ENCODE assay signal across 23 mouse cellular contexts in genomic region chr4:119575459-119575858, GRCm38 (mm10). TPM values are rescaled to one million over a fixed set of nuclear protein-coding genes. Genes with fewer than 3 reads are reported as not detected.
DNase-seq lines count a peak whose midpoint lies in the region; ATAC-seq and TF ChIP-seq lines count a peak whose summit lies in the region.
"Had no signal": no experiment of that assay in that cellular context is flagged by ENCODE, and none has a peak within 500 bp of the region (broad histone marks: within the 10 kb centered on the region; RNA-seq: fewer than 3 reads in every experiment).

No protein-coding gene starts in this region.

- peaks cover 25% of the 10 kb centered on the region; the same call in 1 of the 2 replicates for H3K36me3 ChIP-seq in embryonic facial prominence, embryonic 14.5 days (ENCODE audit: control insufficient read depth, insufficient read depth, low read length)
- H3K36me3 ChIP-seq in embryonic facial prominence, embryonic 10.5 days (replicated peaks), result peaks cover 47% of the 10 kb centered on the region
- peaks cover 11% of the 10 kb centered on the region; the same call in 1 of the 2 replicates for H3K36me3 ChIP-seq in heart, embryonic 15.5 days
- peaks cover 19% of the 10 kb centered on the region; the same call in 1 of the 2 replicates for H3K36me3 ChIP-seq in limb, embryonic 14.5 days (ENCODE audit: control insufficient read depth, insufficient read depth, low read length)
- H3K36me3 ChIP-seq in limb, embryonic 10.5 days, result peaks cover 49% of the 10 kb centered on the region
- H3K36me3 ChIP-seq in kidney, embryonic 14.5 days (ENCODE audit: control insufficient read depth, insufficient read depth, low read length), result peaks cover 16% of the 10 kb centered on the region; the same call in 1 of the 2 replicates

- WGBS in embryonic facial prominence, embryonic 14.5 days, result 85% methylated on average over 3 of the region's 3 CpGs
- WGBS in embryonic facial prominence, embryonic 10.5 days, result 92% methylated on average over 3 of the region's 3 CpGs
- 74% methylated on average over 3 of the region's 3 CpGs for WGBS in heart, embryonic 15.5 days
- 87% methylated on average over 3 of the region's 3 CpGs for WGBS in limb, embryonic 14.5 days
- 94% methylated on average over 3 of the region's 3 CpGs for WGBS in limb, embryonic 10.5 days
- WGBS in kidney, embryonic 14.5 days, result 94% methylated on average over 3 of the region's 3 CpGs

- H3K27me3 ChIP-seq in embryonic facial prominence, embryonic 14.5 days (replicated peaks; ENCODE audit: control insufficient read depth, insufficient read depth, low read length), result no peaks in the 10 kb centered on the region
- H3K27me3 ChIP-seq in embryonic facial prominence, embryonic 10.5 days (replicated peaks; ENCODE audit: low read depth, poor library complexity, severe bottlenecking), result no peaks in the 10 kb centered on the region
- H3K27me3 ChIP-seq in heart, embryonic 15.5 days, result no peaks in the 10 kb centered on the region
- no peaks in the 10 kb centered on the region for H3K27me3 ChIP-seq in limb, embryonic 14.5 days (ENCODE audit: control insufficient read depth, insufficient read depth, low read length)
- H3K27me3 ChIP-seq in limb, embryonic 10.5 days (ENCODE audit: low read depth, poor library complexity, severe bottlenecking), result no peaks in the 10 kb centered on the region
- H3K27me3 ChIP-seq in kidney, embryonic 14.5 days (ENCODE audit: control insufficient read depth, insufficient read depth, low read length), result no peaks in the 10 kb centered on the region
- H3K27me3 ChIP-seq: forebrain, embryonic 12.5 days; heart, embryonic 12.5 days; intestine, embryonic 15.5 days; kidney, embryonic 15.5 days; Patski had no signal

- no peak overlapping the region for H3K4me3 ChIP-seq in embryonic facial prominence, embryonic 14.5 days (ENCODE audit: low read depth, low read length)
- no peak overlapping the region for H3K4me3 ChIP-seq in embryonic facial prominence, embryonic 10.5 days
- no peak overlapping the region for H3K4me3 ChIP-seq in heart, embryonic 15.5 days
- no peak overlapping the region for H3K4me3 ChIP-seq in limb, embryonic 14.5 days (replicated peaks; ENCODE audit: low read length)
- H3K4me3 ChIP-seq in limb, embryonic 10.5 days, result no peak overlapping the region
- H3K4me3 ChIP-seq in kidney, embryonic 14.5 days (ENCODE audit: low read length), result no peak overlapping the region
- H3K4me3 ChIP-seq: forebrain, embryonic 12.5 days; heart, embryonic 12.5 days; hindbrain, embryonic 10.5 days; intestine, embryonic 15.5 days; kidney, embryonic 15.5 days had no signal

- H3K9me3 ChIP-seq in embryonic facial prominence, embryonic 14.5 days (ENCODE audit: control insufficient read depth, low read length), result 0 out of 2 replicates have a peak, but pooled peaks cover 3% of the 10 kb centered on the region
- H3K9me3 ChIP-seq in embryonic facial prominence, embryonic 10.5 days, result 0 out of 2 replicates have a peak, but pooled peaks cover 3% of the 10 kb centered on the region
- no peaks in the 10 kb centered on the region for H3K9me3 ChIP-seq in heart, embryonic 15.5 days (replicated peaks)
- no peaks in the 10 kb centered on the region for H3K9me3 ChIP-seq in limb, embryonic 14.5 days (ENCODE audit: control insufficient read depth, low read length)
- H3K9me3 ChIP-seq in limb, embryonic 10.5 days (replicated peaks), result no peaks in the 10 kb centered on the region
- no peaks in the 10 kb centered on the region for H3K9me3 ChIP-seq in kidney, embryonic 14.5 days (ENCODE audit: control insufficient read depth, low read length)
- H3K9me3 ChIP-seq: forebrain, embryonic 12.5 days; hindbrain, embryonic 10.5 days; intestine, embryonic 15.5 days; kidney, embryonic 15.5 days had no signal

- no peaks in the 10 kb centered on the region for H3K4me1 ChIP-seq in embryonic facial prominence, embryonic 14.5 days (ENCODE audit: control insufficient read depth, insufficient read depth, low read length)
- H3K4me1 ChIP-seq in embryonic facial prominence, embryonic 10.5 days, result no peaks in the 10 kb centered on the region
- peaks cover 35% of the 10 kb centered on the region for H3K4me1 ChIP-seq in heart, embryonic 15.5 days (replicated peaks)
- no peaks in the 10 kb centered on the region for H3K4me1 ChIP-seq in limb, embryonic 14.5 days (ENCODE audit: control insufficient read depth, insufficient read depth, low read length)
- no peaks in the 10 kb centered on the region for H3K4me1 ChIP-seq in limb, embryonic 10.5 days
- H3K4me1 ChIP-seq in kidney, embryonic 14.5 days (ENCODE audit: control insufficient read depth, insufficient read depth, low read length), result no peaks in the 10 kb centered on the region
- H3K4me1 ChIP-seq: forebrain, embryonic 12.5 days; hindbrain, embryonic 10.5 days; kidney, embryonic 15.5 days had no signal

- TF ChIP-seq POLR2A in limb, embryonic 14.5 days (IDR thresholded peaks at IDR 0.05; ENCODE audit: borderline replicate concordance, extremely low read depth, insufficient read depth, insufficient read length), result no peak

- H3K4me2 ChIP-seq in embryonic facial prominence, embryonic 14.5 days (ENCODE audit: low read depth, low read length), result no peak overlapping the region
- no peak overlapping the region for H3K4me2 ChIP-seq in heart, embryonic 15.5 days
- H3K4me2 ChIP-seq in limb, embryonic 14.5 days (replicated peaks; ENCODE audit: low read depth, low read length, severe bottlenecking), result no peak overlapping the region
- no peak overlapping the region for H3K4me2 ChIP-seq in kidney, embryonic 14.5 days (replicated peaks; ENCODE audit: low read depth, low read length)
- H3K4me2 ChIP-seq: forebrain, embryonic 12.5 days; heart, embryonic 12.5 days; hindbrain, embryonic 14.5 days; intestine, embryonic 15.5 days; kidney, embryonic 15.5 days had no signal

- intact Hi-C loops in heart, postnatal 14 days (cut with DNase I), result no loop called here

- no peak overlapping the region for H3K9ac ChIP-seq in embryonic facial prominence, embryonic 14.5 days (ENCODE audit: low read depth, low read length)
- H3K9ac ChIP-seq in heart, embryonic 15.5 days, result no peak overlapping the region
- H3K9ac ChIP-seq in limb, embryonic 14.5 days (ENCODE audit: low read depth, low read length, severe bottlenecking), result no peak overlapping the region
- no peak overlapping the region for H3K9ac ChIP-seq in kidney, embryonic 14.5 days (ENCODE audit: low read depth, low read length)
- H3K9ac ChIP-seq: forebrain, embryonic 12.5 days; heart, embryonic 12.5 days; hindbrain, embryonic 14.5 days; intestine, embryonic 15.5 days; kidney, embryonic 15.5 days had no signal

- ATAC-seq in embryonic facial prominence, embryonic 14.5 days (ENCODE audit: low read depth), result no peak
- ATAC-seq in heart, embryonic 15.5 days (replicated peaks; ENCODE audit: insufficient number of reproducible peaks, insufficient read depth, low FRiP score, low read depth), result no peak
- no peak for ATAC-seq in limb, embryonic 14.5 days (ENCODE audit: low FRiP score, low read depth)
- no peak for ATAC-seq in kidney, embryonic 14.5 days (ENCODE audit: low FRiP score, low TSS enrichment)
- ATAC-seq: activated CD4-positive, CD25-positive, alpha-beta regulatory T cell, adult 4 months; forebrain, embryonic 16.5 days; intestine, embryonic 15.5 days; Patski had no signal

- peak; percentile 13 for DNase-seq in embryonic facial prominence, embryonic 14.5 days (ENCODE audit: low spot score)
- DNase-seq in embryonic facial prominence, embryonic 10.5 days (ENCODE audit: low spot score), result no peak
- no peak for DNase-seq in heart, postnatal 14 days
- peak; percentile 10 for DNase-seq in limb, embryonic 14.5 days (ENCODE audit: low spot score)
- DNase-seq in limb, embryonic 10.5 days (ENCODE audit: low spot score), result no peak
- DNase-seq: adrenal gland, adult 2 months; adrenal gland, postnatal 25 days; cerebellum, adult 18-20 months; cerebellum, adult 9-11 months; cerebellum, postnatal 36 days; gastrocnemius, postnatal 14 days; kidney, adult 18-20 months had no signal

- H3K27ac ChIP-seq in embryonic facial prominence, embryonic 14.5 days (replicated peaks; ENCODE audit: low read depth, low read length), result no peak overlapping the region
- no peak overlapping the region for H3K27ac ChIP-seq in embryonic facial prominence, embryonic 10.5 days (replicated peaks)
- H3K27ac ChIP-seq in heart, embryonic 15.5 days, result peak overlapping the region; percentile 33
- no peak overlapping the region for H3K27ac ChIP-seq in limb, embryonic 14.5 days (replicated peaks; ENCODE audit: low read depth, low read length)
- no peak overlapping the region for H3K27ac ChIP-seq in limb, embryonic 10.5 days
- H3K27ac ChIP-seq in kidney, embryonic 14.5 days (ENCODE audit: low read depth, low read length), result no peak overlapping the region
- H3K27ac ChIP-seq: forebrain, embryonic 12.5 days; hindbrain, embryonic 10.5 days; hindbrain, embryonic 14.5 days; intestine, embryonic 15.5 days; kidney, embryonic 15.5 days had no signal

RNA-seq across cellular contexts. Expression of gene Frg2f1, which starts 36.1 kb away (rescaled TPM):
- polyA plus RNA-seq in embryonic facial prominence, embryonic 14.5 days (2014; fragmentation: Nextera tagmentation; extraction: Ambion mirVana), result 4.7 and 5.7 TPM in 2 replicates
- 2.0 and 2.2 TPM in 2 replicates for polyA plus RNA-seq in embryonic facial prominence, embryonic 10.5 days (2016; fragmentation: Nextera tagmentation; extraction: Ambion mirVana)
- 3.3 and 4.3 TPM in 2 replicates for polyA plus RNA-seq in heart, embryonic 15.5 days (2015; fragmentation: Nextera tagmentation; extraction: Ambion mirVana)
- total RNA-seq in heart, postnatal 14 days (2021), result 1 to 10 TPM; 4.2 to 6.7 TPM
- polyA plus RNA-seq in limb, embryonic 14.5 days (2012; rRNA removed), result 10.2 and 12.2 TPM in 2 replicates
- polyA plus RNA-seq in limb, embryonic 14.5 days (2014; fragmentation: Nextera tagmentation; extraction: Ambion mirVana), result 5.0 and 5.5 TPM in 2 replicates
- polyA plus RNA-seq in limb, embryonic 10.5 days (2016; fragmentation: Nextera tagmentation; extraction: Ambion mirVana), result 0.90 and 2.5 TPM in 2 replicates
- polyA plus RNA-seq in kidney, embryonic 14.5 days (2014; fragmentation: Nextera tagmentation; extraction: Ambion mirVana), result 2.8 and 5.2 TPM in 2 replicates

RNA-seq across cellular contexts. Expression of gene Foxj3, which starts 38.7 kb away (rescaled TPM):
- polyA plus RNA-seq in embryonic facial prominence, embryonic 14.5 days (2014; fragmentation: Nextera tagmentation; extraction: Ambion mirVana), result 25.1 and 27.8 TPM in 2 replicates
- 21.4 and 22.4 TPM in 2 replicates for polyA plus RNA-seq in embryonic facial prominence, embryonic 10.5 days (2016; fragmentation: Nextera tagmentation; extraction: Ambion mirVana)
- 20.6 and 21.8 TPM in 2 replicates for polyA plus RNA-seq in heart, embryonic 15.5 days (2015; fragmentation: Nextera tagmentation; extraction: Ambion mirVana)
- total RNA-seq in heart, postnatal 14 days (2021), result 10 to 100 TPM; 26.5 to 32.7 TPM
- 31.5 and 34.5 TPM in 2 replicates for polyA plus RNA-seq in limb, embryonic 14.5 days (2012; rRNA removed)
- polyA plus RNA-seq in limb, embryonic 14.5 days (2014; fragmentation: Nextera tagmentation; extraction: Ambion mirVana), result 23.5 and 25.4 TPM in 2 replicates
- polyA plus RNA-seq in limb, embryonic 10.5 days (2016; fragmentation: Nextera tagmentation; extraction: Ambion mirVana), result 22.0 and 25.2 TPM in 2 replicates
- polyA plus RNA-seq in kidney, embryonic 14.5 days (2014; fragmentation: Nextera tagmentation; extraction: Ambion mirVana), result 14.2 and 30.2 TPM in 2 replicates

Comparison
In these comparisons a context has a peak if more than half of its experiments do, and no peak if none do; other contexts are left out.
1. DNase-seq: peak in embryonic facial prominence, embryonic 14.5 days (single experiment) and limb, embryonic 14.5 days (single experiment); none in embryonic facial prominence, embryonic 10.5 days (single experiment), heart, postnatal 14 days (0 of 2) and limb, embryonic 10.5 days (single experiment).